Mouse (Mus musculus) G1E (cell line): Measurements from ENCODE around the gene Gemin4.

ENCODE experiments used
- CTCF ChIP-seq: IDR thresholded peaks from 2 replicates; pipeline ENCODE4 v1.5.1; 2012; ENCODE audit warnings: low read depth, low read length, inconsistent platforms, mixed read lengths
- GATA1 ChIP-seq: IDR thresholded peaks from 2 replicates; pipeline ENCODE4 v1.6.1; 2012; ENCODE audit warnings: borderline replicate concordance, low read length, inconsistent platforms, mixed read lengths
- TAL1 ChIP-seq: conservative IDR thresholded peaks from 2 replicates; pipeline ENCODE4 v1.6.1; 2012; ENCODE audit warnings: low read depth, low read length, inconsistent platforms, mixed read lengths

GRCm38 (mm10) chr11:76217390-76217800, at the start of gene Gemin4, which contains the start of gene Dbil5:
- no peak for TF ChIP-seq TAL1
- no peak for TF ChIP-seq GATA1
- TF ChIP-seq CTCF: peak; percentile 81
